Comparison of ENCODE assay signal across 23 mouse cellular contexts in the genomic region with DNA sequence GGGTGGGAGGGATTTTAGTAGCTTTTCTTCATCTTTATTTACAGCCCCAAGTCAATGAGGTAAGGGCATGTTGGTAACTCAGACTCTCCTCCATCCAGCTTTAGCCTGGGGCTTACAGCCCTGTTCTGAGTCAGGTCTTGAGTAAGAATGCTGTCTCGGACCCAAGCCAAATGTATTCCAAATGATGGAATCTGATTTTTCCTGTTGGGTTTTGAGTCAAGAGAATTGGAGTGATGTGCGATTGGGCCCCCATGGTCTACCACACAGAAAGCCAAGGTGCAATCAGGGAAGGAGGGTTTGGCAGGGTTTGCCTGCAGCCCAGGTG.
DNase-seq lines count a peak whose midpoint lies in the region; ATAC-seq and TF ChIP-seq lines count a peak whose summit lies in the region.
"Had no signal": no experiment of that assay in that cellular context is flagged by ENCODE, and none has a peak within 500 bp of the region (broad histone marks: within the 10 kb centered on the region; RNA-seq: fewer than 3 reads in every experiment).

No protein-coding gene starts in this region.

- no peaks in the 10 kb centered on the region for H3K9me3 ChIP-seq in heart, embryonic 15.5 days (replicated peaks)
- H3K9me3 ChIP-seq in limb, embryonic 10.5 days (replicated peaks) = no peaks in the 10 kb centered on the region
- no peaks in the 10 kb centered on the region for H3K9me3 ChIP-seq in midbrain, embryonic 15.5 days
- H3K9me3 ChIP-seq: forebrain, embryonic 13.5 days; limb, embryonic 12.5 days; liver, embryonic 12.5 days; midbrain, embryonic 10.5 days had no signal

- H3K27ac ChIP-seq in heart, embryonic 15.5 days = peak overlapping the region; percentile 55
- 0 out of 2 replicates have a peak overlapping the region, but pooled peaks have one; percentile 26 for H3K27ac ChIP-seq in limb, embryonic 10.5 days
- H3K27ac ChIP-seq in midbrain, embryonic 15.5 days = no peak overlapping the region
- no peak overlapping the region for H3K27ac ChIP-seq in cerebellum, adult 2 months (ENCODE audit: insufficient read depth, low read length)
- H3K27ac ChIP-seq: forebrain, embryonic 13.5 days; hindbrain, postnatal 0 days; layer of hippocampus, adult 2 months; limb, embryonic 12.5 days; liver, embryonic 12.5 days; midbrain, embryonic 10.5 days had no signal

- no peaks in the 10 kb centered on the region for H3K27me3 ChIP-seq in heart, embryonic 15.5 days
- no peaks in the 10 kb centered on the region for H3K27me3 ChIP-seq in limb, embryonic 10.5 days (ENCODE audit: low read depth, poor library complexity, severe bottlenecking)
- no peaks in the 10 kb centered on the region for H3K27me3 ChIP-seq in midbrain, embryonic 15.5 days (replicated peaks)
- no peaks in the 10 kb centered on the region for H3K27me3 ChIP-seq in cerebellum, adult 2 months (ENCODE audit: control insufficient read depth, insufficient read depth, low read length)
- H3K27me3 ChIP-seq: forebrain, embryonic 13.5 days; limb, embryonic 12.5 days had no signal

- H3K4me2 ChIP-seq in heart, embryonic 15.5 days = no peak overlapping the region
- H3K4me2 ChIP-seq in midbrain, embryonic 15.5 days = no peak overlapping the region
- H3K4me2 ChIP-seq: forebrain, embryonic 13.5 days; limb, embryonic 12.5 days; liver, embryonic 12.5 days had no signal

- TF ChIP-seq POLR2A in cerebellum, adult 2 months (IDR thresholded peaks at IDR 0.05; ENCODE audit: borderline replicate concordance, insufficient read depth, low read length) = no peak

- 75% methylated on average over 2 of the region's 2 CpGs for WGBS in heart, embryonic 15.5 days
- WGBS in limb, embryonic 10.5 days = 82% methylated on average over 2 of the region's 2 CpGs
- 91% methylated on average over 2 of the region's 2 CpGs for WGBS in midbrain, embryonic 15.5 days
- WGBS in cerebellum, adult 2 months = 91% methylated on average over 2 of the region's 2 CpGs

- peaks cover 45% of the 10 kb centered on the region for H3K4me1 ChIP-seq in heart, embryonic 15.5 days (replicated peaks)
- H3K4me1 ChIP-seq in limb, embryonic 10.5 days = peaks cover 58% of the 10 kb centered on the region
- H3K4me1 ChIP-seq in midbrain, embryonic 15.5 days = peaks cover 21% of the 10 kb centered on the region
- no peaks in the 10 kb centered on the region for H3K4me1 ChIP-seq in cerebellum, adult 2 months (ENCODE audit: control insufficient read depth, insufficient read depth, low read length)

- no peak for DNase-seq in heart, adult 8-10 months (ENCODE audit: low spot score)
- peak; percentile 91 for DNase-seq in 3T3-L1 (ENCODE audit: low read depth, low spot score)
- DNase-seq in NIH3T3 (ENCODE audit: low read depth) = peak; percentile 87
- DNase-seq in limb, embryonic 10.5 days (ENCODE audit: low spot score) = no peak
- DNase-seq in cerebellum, adult 2 months = no peak
- DNase-seq: adrenal gland, postnatal 14 days; cerebellum, adult 9-10 months; gastrocnemius, postnatal 10 days; kidney, postnatal 10 days; layer of hippocampus, postnatal 36 days; lung, adult 18-20 months; lung, postnatal 10 days; right cerebral cortex, postnatal 4 days; thymus, adult 18-20 months; thymus, postnatal 36 days had no signal

- H3K9ac ChIP-seq in heart, embryonic 15.5 days = no peak overlapping the region
- no peak overlapping the region for H3K9ac ChIP-seq in midbrain, embryonic 15.5 days
- H3K9ac ChIP-seq: forebrain, embryonic 13.5 days; limb, embryonic 12.5 days; liver, embryonic 12.5 days had no signal

- H3K4me3 ChIP-seq in heart, embryonic 15.5 days = no peak overlapping the region
- H3K4me3 ChIP-seq in limb, embryonic 10.5 days = no peak overlapping the region
- H3K4me3 ChIP-seq in midbrain, embryonic 15.5 days = no peak overlapping the region
- H3K4me3 ChIP-seq in cerebellum, adult 2 months (replicated peaks; ENCODE audit: insufficient read depth, low read depth, low read length) = no peak overlapping the region
- H3K4me3 ChIP-seq: forebrain, embryonic 13.5 days; layer of hippocampus, adult 2 months; limb, embryonic 12.5 days; liver, embryonic 12.5 days; midbrain, embryonic 10.5 days had no signal

- TF ChIP-seq CTCF in cerebellum, adult 2 months (IDR thresholded peaks at IDR 0.05; ENCODE audit: borderline replicate concordance, insufficient read depth, low read depth, low read length) = no peak

- ATAC-seq in heart, embryonic 15.5 days (replicated peaks; ENCODE audit: insufficient number of reproducible peaks, insufficient read depth, low FRiP score, low read depth) = no peak
- no peak for ATAC-seq in midbrain, embryonic 15.5 days (replicated peaks)
- ATAC-seq: forebrain, embryonic 13.5 days; hindbrain, postnatal 0 days; liver, embryonic 12.5 days had no signal

- no peaks in the 10 kb centered on the region for H3K36me3 ChIP-seq in heart, embryonic 15.5 days
- no peaks in the 10 kb centered on the region for H3K36me3 ChIP-seq in limb, embryonic 10.5 days
- no peaks in the 10 kb centered on the region for H3K36me3 ChIP-seq in midbrain, embryonic 15.5 days (replicated peaks)
- H3K36me3 ChIP-seq: limb, embryonic 12.5 days; liver, embryonic 12.5 days; midbrain, embryonic 10.5 days had no signal

Comparison
In these comparisons a context has a peak if more than half of its experiments do, and no peak if none do; other contexts are left out.
1. H3K27ac ChIP-seq: peak in heart, embryonic 15.5 days (single experiment) and limb, embryonic 10.5 days (single experiment); none in midbrain, embryonic 15.5 days (single experiment) and cerebellum, adult 2 months (single experiment).
2. DNase-seq: peak in 3T3-L1 (single experiment) and NIH3T3 (single experiment); none in heart, adult 8-10 months (single experiment), limb, embryonic 10.5 days (single experiment) and cerebellum, adult 2 months (0 of 2).